Mouse (Mus musculus): ENCODE results near the gene Gusb. TPM values are rescaled to one million over a fixed set of nuclear protein-coding genes. Genes with fewer than 3 reads are reported as not detected.

The Gusb gene
- polyA plus RNA-seq, 1 experiment from 2014 or later, result 29.6 TPM

Other genes with a start within 250 kb of the Gusb start
- gene Psph, start 215.6 kb downstream of the Gusb start, polyA plus RNA-seq (2016; fragmentation: Nextera tagmentation; extraction: Ambion mirVana), result 32.4 and 35.3 TPM in 2 replicates
- gene Sumf2, start 156.1 kb downstream of the Gusb start, polyA plus RNA-seq (2016; fragmentation: Nextera tagmentation; extraction: Ambion mirVana), result 43.9 and 44.6 TPM in 2 replicates
- gene Chchd2, start 115.6 kb downstream of the Gusb start, polyA plus RNA-seq (2016; fragmentation: Nextera tagmentation; extraction: Ambion mirVana), result 806 and 883 TPM in 2 replicates
- 10.0 and 10.8 TPM in 2 replicates for gene Zbed5, start 107.3 kb downstream of the Gusb start, polyA plus RNA-seq (2016; fragmentation: Nextera tagmentation; extraction: Ambion mirVana)
- gene Phkg1, start 104.5 kb downstream of the Gusb start, polyA plus RNA-seq (2016; fragmentation: Nextera tagmentation; extraction: Ambion mirVana), result 0.24 and 0.38 TPM in 2 replicates
- 4.7 and 5.0 TPM in 2 replicates for gene Nupr1l, start 94.5 kb downstream of the Gusb start, polyA plus RNA-seq (2016; fragmentation: Nextera tagmentation; extraction: Ambion mirVana)
- gene Vkorc1l1, start 61.1 kb downstream of the Gusb start, polyA plus RNA-seq (2016; fragmentation: Nextera tagmentation; extraction: Ambion mirVana), result 39.2 and 42.3 TPM in 2 replicates
- 31.7 and 37.2 TPM in 2 replicates for gene Asl, start 26.2 kb upstream of the Gusb start, polyA plus RNA-seq (2016; fragmentation: Nextera tagmentation; extraction: Ambion mirVana)
- gene Crcp, start 26.2 kb upstream of the Gusb start, polyA plus RNA-seq (2016; fragmentation: Nextera tagmentation; extraction: Ambion mirVana), result 61.5 and 65.3 TPM in 2 replicates
- gene Tpst1, start 70.3 kb upstream of the Gusb start, polyA plus RNA-seq (2016; fragmentation: Nextera tagmentation; extraction: Ambion mirVana), result 56.4 and 58.4 TPM in 2 replicates
- 12.2 and 12.6 TPM in 2 replicates for gene Kctd7, start 141.8 kb upstream of the Gusb start, polyA plus RNA-seq (2016; fragmentation: Nextera tagmentation; extraction: Ambion mirVana)
- 34.3 and 35.2 TPM in 2 replicates for gene Rabgef1, start 168.7 kb upstream of the Gusb start, polyA plus RNA-seq (2016; fragmentation: Nextera tagmentation; extraction: Ambion mirVana)
- 30.7 and 31.6 TPM in 2 replicates for gene Tmem248, start 214.0 kb upstream of the Gusb start, polyA plus RNA-seq (2016; fragmentation: Nextera tagmentation; extraction: Ambion mirVana)

Measured in neural tube, embryonic 12.5 days (tissue).